Mouse (Mus musculus) megakaryocyte-erythroid progenitor cell, adult 5-6 weeks (primary cell): ENCODE data around the gene Rfx2. TPM values are rescaled to one million over a fixed set of nuclear protein-coding genes. Genes with fewer than 3 reads are reported as not detected.

Source experiments
- ATAC-seq: replicated peaks from 2 replicates; pipeline ENCODE4 v1.8.0; 2016; ENCODE audit warnings: mild to moderate bottlenecking, inconsistent platforms; ENCODE audit not compliant: severe bottlenecking, poor library complexity, low FRiP score, low TSS enrichment
- total RNA-seq, 2 experiments: library from RNA; stranded (forward) in 1 of 2; stranded (reverse) in 1 of 2; fragments of 200-1000, 215-1000 nt in 1 of 2; fragments of >200 nt in 1 of 2; fragmentation: Nextera tagmentation in 1 of 2; gene quantifications; 2 replicates each; pipeline ENCODE4 v1.2.3; 2014 to 2017

Rfx2 gene
- total RNA-seq, 2 experiments from 2014 or later = 10.5 to 29.3 TPM

- no peak for ATAC-seq
Observed at GRCm38 (mm10) chr17:56840524-56840923, 9.7 kb upstream of the Rfx2 start.

GRCm38 (mm10) chr17:56836336-56836735 is 5.5 kb upstream of the Rfx2 start:
- no peak for ATAC-seq

- ATAC-seq = no peak
Observed at GRCm38 (mm10) chr17:56833381-56833780, 2.6 kb upstream of the Rfx2 start.

- no peak for ATAC-seq
Observed at GRCm38 (mm10) chr17:56832918-56833317, 2.1 kb upstream of the Rfx2 start.

GRCm38 (mm10) chr17:56831111-56831816 is 451 bp upstream of the Rfx2 start:
- ATAC-seq = peak; percentile 88

- no peak for ATAC-seq
Observed at GRCm38 (mm10) chr17:56829795-56830194, 1.0 kb downstream of the Rfx2 start.

GRCm38 (mm10) chr17:56829171-56829570 is 1.6 kb downstream of the Rfx2 start:
- no peak for ATAC-seq

- ATAC-seq = peak; percentile 77
Observed at GRCm38 (mm10) chr17:56826718-56827117, 4.1 kb downstream of the Rfx2 start.

- ATAC-seq = no peak
Observed at GRCm38 (mm10) chr17:56823352-56823751, 7.5 kb downstream of the Rfx2 start.

- no peak for ATAC-seq
Observed at GRCm38 (mm10) chr17:56822380-56822779, 8.4 kb downstream of the Rfx2 start.

GRCm38 (mm10) chr17:56819694-56820111 is 11.1 kb downstream of the Rfx2 start:
- peak; percentile 52; the same call in 1 of the 2 replicates for ATAC-seq

- no peak for ATAC-seq
Observed at GRCm38 (mm10) chr17:56819032-56819545, 11.7 kb downstream of the Rfx2 start.

- ATAC-seq = peak; percentile 48; the same call in 1 of the 2 replicates
Observed at GRCm38 (mm10) chr17:56818067-56818636, 12.7 kb downstream of the Rfx2 start.

GRCm38 (mm10) chr17:56815057-56815345 is 15.8 kb downstream of the Rfx2 start:
- ATAC-seq = no peak

- peak; percentile 58 for ATAC-seq
Observed at GRCm38 (mm10) chr17:56814316-56815056, 16.3 kb downstream of the Rfx2 start.

- peak; percentile 53 for ATAC-seq
Observed at GRCm38 (mm10) chr17:56810245-56810644, 20.6 kb downstream of the Rfx2 start.

GRCm38 (mm10) chr17:56808518-56808917 is 22.3 kb downstream of the Rfx2 start:
- peak; percentile 65 for ATAC-seq

GRCm38 (mm10) chr17:56805784-56806183 is 25.0 kb downstream of the Rfx2 start:
- ATAC-seq = no peak

GRCm38 (mm10) chr17:56804952-56805351 is 25.9 kb downstream of the Rfx2 start:
- no peak for ATAC-seq

GRCm38 (mm10) chr17:56802065-56802464 is 28.7 kb downstream of the Rfx2 start:
- ATAC-seq = no peak
